Mouse (Mus musculus) right cerebral cortex, postnatal 10 days (tissue): Measurements from ENCODE around the gene Ube2l3.
"Not testable (repeated sequence)": the region's sequence is repeated elsewhere in the genome, so short reads cannot be mapped to it uniquely, and the experiment has no call there.

Source experiments
- DNase-seq, 2 experiments: peaks; one replicate each; pipeline ENCODE4 v3.0.0; 2021; ENCODE audit warnings: low spot score in 2 of 2

Gene Ube2l3

DNA sequence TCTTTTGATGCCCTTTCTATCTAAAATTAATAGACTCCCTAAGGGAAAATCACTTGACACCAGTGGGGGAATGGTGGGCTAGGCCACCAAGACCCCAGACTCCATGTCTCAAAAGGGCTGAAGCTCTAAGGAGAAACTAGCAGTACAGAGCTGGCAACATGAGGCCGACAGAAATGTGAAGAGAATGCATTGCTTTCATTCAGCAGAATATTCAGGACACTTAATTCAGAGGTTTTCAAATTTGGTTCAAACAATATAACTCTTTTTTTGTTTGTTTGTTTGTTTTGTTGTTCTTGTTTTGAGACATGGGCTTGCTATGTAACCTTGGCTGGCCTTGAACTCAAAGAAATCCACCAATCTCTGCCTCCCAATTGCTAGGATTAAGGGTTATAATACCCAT is at the start of gene Ube2l3:
Gene Ube2l3 (minus strand): TSS at position 101 of the 400 bp plus-strand sequence.
- no peak for DNase-seq

DNA sequence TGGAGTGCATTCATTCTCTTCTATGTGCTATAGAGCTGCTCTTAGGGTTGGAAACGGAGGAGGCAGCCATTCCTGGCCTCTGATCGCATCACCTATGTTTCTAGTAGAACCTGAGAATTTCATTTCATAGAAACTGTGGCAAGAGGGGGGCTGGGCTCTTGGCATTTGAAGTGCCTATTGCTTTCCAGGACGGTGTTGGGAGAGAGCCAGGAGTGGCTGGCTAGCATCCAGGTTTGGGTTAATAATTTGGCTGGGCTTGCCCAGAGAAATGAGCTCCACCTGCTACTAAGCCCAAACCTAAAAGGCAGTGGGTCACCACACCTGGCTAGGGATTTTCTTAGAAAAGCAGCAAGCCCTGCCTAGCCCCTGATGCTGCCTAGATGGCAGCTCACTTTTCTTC is 49.1 kb upstream of the Ube2l3 start:
- DNase-seq, result peak; percentile 50 to 66

DNA sequence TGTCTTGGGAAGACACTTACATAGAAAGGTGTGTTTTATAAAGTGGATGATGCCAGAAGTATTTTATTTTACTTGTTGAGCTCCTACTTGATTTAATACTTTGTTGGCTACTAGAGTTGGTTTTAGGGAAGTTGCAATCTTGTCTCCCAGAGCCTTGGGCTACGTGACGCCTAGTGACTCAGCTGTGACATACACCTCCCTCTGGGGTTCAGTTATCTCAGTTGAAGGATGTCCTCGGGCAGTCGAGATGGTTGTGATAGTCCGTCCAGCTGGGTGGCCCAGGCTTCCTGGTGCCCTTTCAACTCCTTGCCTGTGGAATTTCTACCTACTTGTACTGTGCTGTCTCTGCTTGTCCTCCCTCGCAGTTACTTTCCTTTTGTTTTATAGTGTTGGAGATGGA is 46.7 kb upstream of the Ube2l3 start:
- no peak for DNase-seq

DNA sequence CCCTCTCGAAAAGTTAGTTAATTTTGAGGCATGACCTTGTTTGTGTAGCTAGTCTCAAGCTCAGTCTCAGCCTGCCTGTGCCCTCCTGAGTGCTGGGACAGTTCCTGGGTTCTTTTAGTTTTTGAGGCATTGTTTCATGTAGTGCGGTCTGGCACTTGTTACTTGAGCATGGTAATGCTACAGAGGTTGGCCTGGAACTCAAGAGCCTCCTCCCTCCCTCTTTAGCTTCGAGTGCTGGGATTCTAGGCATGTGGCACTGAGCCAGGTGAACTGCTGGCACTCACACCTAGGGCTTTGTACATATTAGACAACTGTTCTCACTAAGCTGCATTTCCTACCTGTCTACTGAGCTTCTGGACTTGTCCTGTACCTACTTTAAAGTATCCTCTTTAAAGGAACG is 45.3 kb upstream of the Ube2l3 start:
- no peak for DNase-seq

DNA sequence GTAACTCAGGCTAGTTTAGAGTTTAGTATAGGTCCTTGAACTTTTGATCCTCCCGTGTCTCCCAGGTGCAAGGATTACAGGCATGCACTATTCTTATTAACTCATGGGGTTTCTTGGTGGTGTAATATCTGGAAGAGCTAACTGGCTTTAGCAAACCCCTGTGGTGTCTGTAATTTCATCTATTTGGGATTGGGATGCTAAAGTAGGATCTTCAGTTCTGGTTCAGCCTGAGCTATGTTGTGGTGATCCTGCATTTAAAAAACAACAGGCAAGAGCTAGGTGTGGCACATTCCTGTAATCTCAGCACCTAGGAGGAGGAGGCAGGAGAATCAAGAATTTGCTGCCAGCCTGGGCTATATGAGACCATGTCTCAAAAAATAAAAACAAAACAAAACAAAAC is 42.5 kb upstream of the Ube2l3 start:
- no peak for DNase-seq

DNA sequence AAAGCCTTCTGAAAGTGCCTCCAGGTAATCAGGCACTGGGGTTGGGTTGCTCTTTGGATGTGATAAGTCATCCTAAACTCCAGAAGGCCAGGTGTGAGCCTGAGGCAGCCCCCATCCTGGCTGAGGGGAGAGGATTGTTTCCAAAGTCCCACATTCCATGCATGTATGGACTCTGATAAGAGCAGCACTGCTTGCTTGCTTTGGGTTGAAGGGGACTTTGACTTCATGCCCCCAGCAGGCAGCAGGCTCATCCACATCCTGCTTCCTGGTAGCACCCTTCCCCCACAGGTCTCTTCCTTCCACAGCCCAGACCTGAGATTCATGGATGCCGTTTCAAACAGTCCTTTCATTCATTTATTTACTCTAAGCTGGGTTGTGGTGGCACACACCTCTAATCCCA is 41.3 kb upstream of the Ube2l3 start:
- no peak for DNase-seq

DNA sequence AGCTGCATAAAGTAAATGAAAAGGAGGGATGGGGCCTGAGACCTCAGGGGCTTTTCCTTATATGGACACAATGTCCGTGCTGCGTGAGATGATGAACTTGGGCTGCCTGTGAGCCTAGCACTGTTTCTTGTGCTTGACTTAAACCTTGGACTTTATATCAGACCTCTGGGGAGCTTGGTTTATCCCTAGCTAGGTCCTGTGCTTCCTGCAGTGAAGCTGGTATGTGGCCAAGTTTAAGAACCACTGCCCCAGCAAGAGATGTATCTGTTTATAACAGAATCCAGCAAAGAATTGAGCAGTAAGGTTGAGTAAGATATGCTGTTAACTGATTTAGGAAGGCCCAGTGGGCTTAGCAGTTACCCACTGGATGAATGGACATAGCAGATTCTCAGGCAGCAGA is 37.0 kb upstream of the Ube2l3 start:
- no peak for DNase-seq

DNA sequence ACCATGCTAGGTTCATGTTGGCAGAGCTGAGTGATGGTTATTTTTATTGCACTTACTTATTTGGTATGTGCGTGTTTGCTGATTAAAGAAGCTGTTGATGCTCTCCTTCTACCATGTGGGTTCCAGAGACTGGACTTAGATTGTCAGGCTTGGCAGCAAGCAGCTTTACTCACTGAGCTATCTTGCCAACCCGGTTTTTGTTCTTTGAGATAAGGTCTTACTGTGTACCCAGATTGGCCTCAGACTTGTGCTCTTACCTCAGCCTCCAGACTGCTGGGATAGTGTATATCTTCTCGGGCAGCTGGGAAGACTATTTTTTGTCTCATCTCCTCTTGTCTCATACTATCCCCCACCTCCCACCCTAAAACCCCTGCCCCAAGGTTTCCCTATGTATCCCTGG is 35.2 kb upstream of the Ube2l3 start:
- DNase-seq, result no peak

DNA sequence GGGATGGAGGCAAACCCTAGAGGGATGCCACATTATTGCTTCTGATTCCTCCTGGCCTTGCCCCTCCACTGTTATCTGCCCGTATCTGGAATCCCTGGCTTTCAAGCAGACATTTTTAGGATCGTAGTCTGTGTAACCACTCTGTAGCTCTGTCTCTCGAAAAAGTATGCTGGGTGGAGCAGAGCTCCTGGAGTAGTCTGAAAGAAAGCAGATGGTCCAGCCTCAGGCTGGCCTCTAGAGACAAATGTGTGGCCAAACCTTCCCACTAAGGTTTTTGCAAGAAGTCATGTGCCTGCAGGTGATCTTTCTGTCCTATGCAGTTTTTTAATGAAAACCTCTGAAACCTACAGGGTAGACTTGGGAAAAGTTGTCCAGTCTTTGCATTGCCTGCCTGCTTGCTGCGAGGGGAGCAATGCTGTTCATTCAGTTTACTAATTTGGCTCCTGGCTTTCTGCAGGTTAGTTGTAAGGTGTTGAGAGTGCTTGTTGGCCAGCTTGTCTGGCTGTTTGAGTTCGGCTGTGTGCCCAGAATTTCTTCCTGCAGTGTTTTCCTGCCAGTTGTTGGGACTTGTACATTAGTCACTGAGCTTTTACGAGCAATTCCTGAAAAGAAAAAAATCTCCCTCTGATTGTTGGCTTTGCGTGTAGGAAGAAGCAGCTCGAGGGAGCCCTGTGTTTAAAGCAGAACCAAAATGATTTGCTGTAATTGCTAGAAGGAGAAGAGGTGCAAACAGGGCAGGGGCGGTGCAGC is 32.6 kb upstream of the Ube2l3 start:
- DNase-seq, result peak in 1 of 2 experiments; percentile 42

DNA sequence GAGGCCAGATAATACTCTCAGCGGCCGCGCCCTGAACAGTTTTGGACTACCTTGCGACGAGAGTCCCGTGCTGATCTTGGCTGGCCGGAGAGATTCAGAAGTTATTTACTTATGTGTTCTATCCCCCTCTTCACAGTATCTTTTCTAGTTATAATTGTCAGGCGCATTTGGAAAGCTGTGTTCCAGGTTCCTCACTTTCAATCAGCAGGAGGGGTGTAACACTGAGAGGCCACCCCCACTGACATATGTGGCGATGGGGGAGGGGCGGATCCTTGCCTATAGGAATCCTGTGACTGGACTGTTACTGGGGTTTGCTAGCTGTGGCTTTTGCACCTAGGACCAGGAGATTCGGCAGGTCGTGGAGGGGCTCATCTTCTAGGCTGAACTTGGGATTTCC is 32.0 kb upstream of the Ube2l3 start:
- peak; percentile 65 to 71 for DNase-seq

DNA sequence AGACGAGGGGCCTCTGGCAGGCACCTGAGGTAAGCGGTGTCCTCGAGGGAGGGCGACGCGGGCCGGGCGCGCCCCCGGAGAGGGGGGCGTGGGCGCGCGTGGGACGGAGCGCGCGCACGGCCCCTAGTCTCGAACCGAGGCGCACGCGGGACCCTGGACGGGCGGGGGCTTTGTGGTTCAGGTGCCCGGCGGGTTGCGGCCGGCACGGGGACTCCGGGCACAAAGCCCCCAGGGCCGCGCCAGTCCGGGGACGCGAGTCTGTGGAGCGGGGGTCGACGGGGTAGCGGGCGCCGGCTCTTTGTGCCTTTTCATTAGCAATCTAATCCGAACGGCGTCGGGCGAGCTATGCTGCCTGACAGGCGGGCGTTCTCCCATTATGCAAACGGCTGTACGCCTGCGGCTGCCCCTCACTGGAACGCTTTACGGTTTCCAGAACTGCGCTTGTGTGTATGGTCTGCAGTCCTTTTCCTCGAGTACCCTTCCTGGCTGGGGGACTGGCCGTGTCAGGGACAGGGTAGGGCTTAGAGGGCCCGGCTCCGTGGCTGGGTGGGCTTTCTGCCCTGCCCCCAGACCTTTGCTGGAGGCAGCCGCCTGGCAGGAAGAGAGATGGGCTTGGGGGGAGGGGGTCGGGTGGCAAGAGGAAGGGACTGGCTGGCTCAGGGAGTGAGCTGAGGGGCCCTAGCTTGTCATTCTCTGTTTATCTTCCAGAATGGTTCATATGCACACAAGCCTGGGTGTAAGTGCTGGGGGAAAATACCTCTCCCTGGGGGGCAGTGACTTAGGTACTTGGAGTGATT is 31.5 kb upstream of the Ube2l3 start:
- peak; percentile 59 to 64 for DNase-seq

DNA sequence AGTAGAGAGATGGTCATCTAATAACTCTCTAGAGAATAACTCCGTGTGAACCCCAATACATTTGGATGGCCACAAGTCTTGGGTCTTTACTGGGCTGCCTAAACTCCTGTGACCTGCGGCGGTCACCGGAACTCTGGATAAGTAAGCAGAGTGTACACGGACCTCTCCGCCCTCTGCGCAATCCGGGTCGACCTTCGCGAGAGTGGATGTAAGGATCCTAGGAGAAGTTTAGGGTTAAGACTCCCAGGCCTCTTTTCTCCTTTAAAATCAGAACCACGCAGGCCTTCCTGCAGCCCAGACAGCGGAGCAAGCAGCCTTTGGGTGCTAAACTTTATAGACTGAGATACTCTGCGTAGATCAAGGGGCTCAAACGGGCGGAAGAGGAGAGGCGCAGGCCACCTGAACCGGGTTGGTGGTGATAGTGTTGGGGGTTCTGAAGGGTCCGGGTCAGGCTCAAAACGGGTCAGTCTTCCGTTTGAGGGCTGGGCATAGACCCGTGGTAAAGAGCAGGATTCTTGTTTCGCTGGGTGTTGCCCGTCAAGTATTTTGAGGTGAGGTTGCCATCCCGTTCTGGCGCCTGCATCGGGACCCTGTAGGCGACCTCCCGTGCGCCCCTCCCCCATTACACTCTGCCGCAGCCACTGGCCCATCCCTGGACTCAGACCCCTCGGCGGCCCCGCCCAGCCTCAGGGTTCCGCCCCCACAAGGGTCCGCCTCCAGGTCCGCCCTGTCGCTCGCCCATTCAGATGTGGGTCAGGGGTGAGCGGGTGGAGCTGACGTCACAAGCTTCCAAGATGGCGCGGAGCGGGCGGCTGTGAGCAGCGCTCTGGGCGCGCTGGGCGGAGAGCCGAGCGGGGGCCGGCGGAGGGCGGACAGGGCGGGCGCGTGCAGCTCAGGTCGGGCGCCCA is 30.6 kb upstream of the Ube2l3 start, which contains the start of gene Hic2:
Gene Hic2 (plus strand): TSS at position 779 of the 908 bp plus-strand sequence.
- peak; percentile 94 for DNase-seq

DNA sequence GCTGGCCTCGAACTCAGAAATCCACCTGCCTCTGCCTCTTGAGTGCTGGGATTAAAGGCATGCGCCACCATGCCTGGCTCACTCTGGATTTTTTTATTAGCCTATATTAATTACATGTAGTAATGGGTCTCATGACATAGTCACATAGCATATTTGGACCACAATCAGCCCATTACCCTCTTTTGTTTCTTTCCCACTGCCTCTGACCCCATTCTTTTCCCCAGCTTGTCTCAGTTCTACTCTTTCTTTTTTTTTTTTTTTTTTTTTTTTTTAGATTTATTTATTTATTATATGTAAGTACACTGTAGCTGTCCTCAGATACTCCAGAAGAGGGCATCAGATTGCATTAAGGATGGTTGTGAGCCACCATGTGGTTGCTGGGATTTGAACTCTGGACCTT is 29.1 kb upstream of the Ube2l3 start:
- DNase-seq, result not testable (repeated sequence)

DNA sequence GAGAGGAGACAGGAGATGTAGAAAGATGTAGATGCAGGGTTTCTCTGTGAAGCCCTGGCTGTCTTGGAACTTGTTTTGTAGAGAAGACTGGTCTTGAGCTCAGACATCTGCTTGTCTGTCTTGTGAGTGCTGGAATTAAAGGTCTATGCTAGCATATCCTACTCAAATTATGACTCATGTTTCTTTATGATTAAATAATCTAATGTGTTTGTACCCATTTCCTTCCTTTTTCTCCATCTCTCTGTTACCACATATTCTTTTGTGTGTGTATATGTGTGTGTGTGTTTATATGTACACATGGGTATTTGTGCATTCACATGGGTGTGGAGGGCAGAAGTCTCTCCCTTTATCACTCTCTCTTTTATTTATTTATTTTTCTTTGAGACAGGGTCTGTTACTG is 24.0 kb upstream of the Ube2l3 start:
- DNase-seq, result no peak

DNA sequence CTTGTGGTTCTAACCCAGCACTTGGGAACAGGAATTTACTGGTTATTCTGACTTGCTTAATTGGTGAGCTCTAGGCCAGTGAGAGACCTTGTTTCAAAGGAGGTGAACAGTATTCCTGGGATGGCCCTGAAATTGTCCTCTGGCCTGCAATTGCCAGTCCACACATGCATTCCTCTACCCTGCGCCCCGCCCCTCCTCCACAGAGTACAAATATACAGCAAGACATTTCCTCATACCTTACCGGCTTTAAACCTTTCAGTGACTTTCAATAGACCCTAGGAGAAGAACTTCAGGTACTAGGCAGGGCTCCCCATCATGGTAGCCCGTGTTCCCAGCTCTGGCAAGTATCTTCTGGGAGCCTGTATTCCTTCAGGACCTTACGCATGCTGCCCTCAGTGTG is 23.1 kb upstream of the Ube2l3 start:
- no peak for DNase-seq

DNA sequence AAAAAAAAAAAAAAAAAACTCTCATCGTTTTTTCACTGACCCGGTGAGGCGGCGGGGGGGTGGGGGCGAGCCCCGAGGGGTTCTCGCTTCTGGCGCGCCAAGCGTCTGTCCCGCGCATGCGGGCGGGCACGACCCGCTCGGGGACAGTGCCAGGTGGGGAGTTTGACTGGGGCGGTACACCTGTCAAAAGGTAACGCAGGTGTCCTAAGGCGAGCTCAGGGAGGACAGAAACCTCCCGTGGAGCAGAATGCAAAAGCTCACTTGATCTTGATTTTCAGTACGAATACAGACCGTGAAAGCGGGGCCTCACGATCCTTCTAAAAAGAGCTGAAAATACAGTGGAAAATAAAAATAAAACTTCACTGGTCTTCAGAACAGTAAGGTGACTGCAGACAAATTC is 19.7 kb upstream of the Ube2l3 start:
- DNase-seq, result peak; percentile 92 to 95

DNA sequence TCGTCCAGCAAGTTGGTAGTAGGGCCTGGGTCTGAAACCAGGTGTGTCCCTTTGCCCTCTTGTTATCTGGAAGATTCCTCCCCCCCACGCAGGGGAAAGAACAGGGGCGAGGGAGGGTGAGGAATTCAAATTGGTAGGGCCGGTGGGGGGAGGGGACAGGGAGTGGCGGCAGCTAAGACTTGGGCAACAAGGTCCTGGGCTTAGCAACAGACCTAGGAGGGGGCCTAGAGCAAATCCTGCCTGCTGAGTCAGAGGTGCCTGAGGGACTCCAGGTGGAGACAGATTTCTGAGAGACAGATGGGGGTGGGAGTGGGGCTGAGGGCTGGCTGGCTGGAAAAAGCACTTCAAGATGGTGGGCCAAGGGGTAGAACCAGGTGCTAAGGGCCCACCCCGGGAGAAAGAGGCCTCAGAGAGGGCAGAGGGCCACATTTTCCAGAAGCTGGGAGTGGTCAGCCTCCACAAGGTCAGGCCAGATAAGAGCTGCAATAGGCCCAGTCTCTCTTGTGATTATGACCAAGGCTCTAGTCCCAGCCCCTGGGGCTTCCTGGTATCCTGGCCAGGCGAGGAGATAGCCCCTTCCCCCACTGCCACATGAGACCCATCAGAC is 17.8 kb upstream of the Ube2l3 start:
- DNase-seq, result no peak

DNA sequence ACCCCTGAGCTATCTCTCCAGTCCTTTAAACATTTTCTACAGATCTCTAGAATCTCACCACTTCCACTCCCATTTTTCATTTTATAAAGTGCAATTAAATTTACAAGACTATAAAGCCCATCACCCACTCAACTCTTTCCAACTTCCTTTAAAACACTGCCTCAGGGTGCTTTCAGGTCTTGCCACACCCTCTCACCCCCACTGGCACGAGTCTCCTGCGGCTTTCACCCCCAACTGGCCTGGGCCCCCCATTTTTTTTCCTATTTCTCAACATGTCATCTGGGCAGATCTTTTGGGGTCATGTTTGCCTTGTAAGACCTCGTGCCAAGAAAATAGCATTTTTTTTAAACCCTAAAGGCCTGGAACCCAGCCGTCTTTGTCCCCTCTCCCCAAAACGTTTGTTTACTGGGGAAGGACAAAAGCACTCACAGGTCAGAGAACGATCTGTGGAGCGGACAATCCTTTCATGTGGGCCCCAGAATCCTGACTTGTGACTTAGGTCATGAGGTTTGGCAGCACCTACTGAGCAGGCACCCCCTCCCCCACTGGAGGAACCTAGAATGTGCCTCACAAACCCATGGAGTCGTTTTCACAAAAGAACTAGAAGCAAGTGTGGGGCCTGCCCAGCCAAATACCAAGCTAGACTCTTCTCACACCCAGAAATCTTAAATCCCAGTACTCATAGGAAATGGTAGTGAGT is 14.6 kb upstream of the Ube2l3 start:
- no peak for DNase-seq

DNA sequence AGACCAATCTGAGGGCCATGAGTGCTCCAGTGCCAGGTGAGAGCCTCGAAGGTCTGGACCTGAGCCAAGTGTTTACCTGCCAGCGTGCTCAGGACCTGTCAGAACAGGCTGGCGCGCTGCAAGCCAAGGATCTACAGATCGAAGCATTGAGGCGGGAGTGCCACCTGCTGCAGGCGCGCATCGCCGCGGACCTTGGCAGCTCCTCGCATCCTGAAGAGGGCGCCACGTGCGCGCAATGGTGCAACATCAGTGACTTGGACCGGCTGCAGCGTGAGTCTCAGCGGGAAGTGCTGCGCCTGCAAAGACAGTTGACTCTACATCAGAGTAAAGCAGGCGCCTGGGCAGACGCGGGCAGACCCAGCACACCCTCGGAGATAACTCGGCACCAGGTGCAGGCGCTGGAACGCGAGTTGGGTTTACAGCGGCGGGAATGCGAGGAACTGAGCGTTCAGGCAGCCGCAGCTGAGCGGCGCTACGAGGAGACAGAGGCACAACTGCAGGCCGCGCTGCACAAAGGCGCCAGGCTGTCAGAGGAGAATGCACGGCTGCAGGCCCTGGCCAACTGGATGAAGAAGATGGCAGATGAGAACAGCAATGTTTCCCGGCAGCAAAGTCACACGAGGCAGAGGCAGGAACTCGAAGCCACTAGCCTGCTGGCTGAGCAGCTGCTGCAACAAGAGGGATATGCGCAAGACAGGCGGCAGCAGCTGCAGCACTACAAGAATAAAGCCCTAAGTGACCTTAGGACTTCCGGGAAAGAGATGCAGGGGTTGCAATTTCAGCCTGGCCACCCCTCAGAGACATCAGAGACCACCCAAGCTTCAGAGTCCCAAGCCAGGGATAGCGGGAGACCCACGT is 7.8 kb upstream of the Ube2l3 start:
- DNase-seq, result peak; percentile 91 to 92

DNA sequence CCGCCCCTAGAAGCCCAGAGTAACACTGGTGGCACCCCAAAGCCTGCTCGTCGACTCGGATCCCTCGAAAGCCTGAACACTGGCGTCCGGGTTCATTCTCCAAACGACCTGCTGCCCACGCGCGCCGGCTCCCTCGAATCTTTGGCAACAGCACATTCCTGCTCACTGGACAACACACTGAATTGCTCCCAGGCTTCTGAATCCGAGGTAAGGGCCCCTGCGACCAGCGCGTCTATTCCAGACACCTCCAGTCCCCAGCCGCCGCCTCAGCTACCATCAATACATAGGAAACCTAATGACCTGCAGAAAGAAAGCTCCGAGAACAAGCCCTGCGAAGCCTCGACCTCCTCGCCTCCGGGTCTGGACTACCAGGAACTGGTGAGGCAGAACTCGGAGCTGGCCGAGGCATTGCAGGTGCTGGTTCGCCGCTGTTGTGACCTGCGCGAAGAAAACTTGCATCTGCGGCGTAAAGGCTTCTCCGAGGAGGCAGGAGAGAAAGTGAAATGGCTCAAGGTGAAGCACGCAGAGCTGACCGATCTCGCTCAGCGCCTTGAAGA is 7.0 kb upstream of the Ube2l3 start:
- DNase-seq, result peak in 1 of 2 experiments; percentile 39
